ENCODE assay signal across 17 mouse cellular contexts in genomic region chr2:172305546-172305945, GRCm38 (mm10). TPM values are rescaled to one million over a fixed set of nuclear protein-coding genes. Genes with fewer than 3 reads are reported as not detected.
DNase-seq lines count a peak whose midpoint lies in the region; ATAC-seq and TF ChIP-seq lines count a peak whose summit lies in the region.
"Not testable (repeated sequence)": the region's sequence is repeated elsewhere in the genome, so short reads cannot be mapped to it uniquely, and the experiment has no call there.
"Had no signal": no experiment of that assay in that cellular context is flagged by ENCODE, and none has a peak within 500 bp of the region (broad histone marks: within the 10 kb centered on the region; RNA-seq: fewer than 3 reads in every experiment).

No protein-coding gene starts in this region.

- TF ChIP-seq EP300 in CH12.LX (IDR thresholded peaks at IDR 0.05; ENCODE audit: low read length) = not testable (repeated sequence)
- TF ChIP-seq EP300 in ES-Bruce4 (IDR thresholded peaks at IDR 0.05; ENCODE audit: insufficient read depth, low read depth, low read length) = peak; percentile 79; the same call in 1 of the 2 replicates

- not testable (repeated sequence) for H3K9me3 ChIP-seq in CH12.LX (replicated peaks; ENCODE audit: low read length); ES-Bruce4 (replicated peaks; ENCODE audit: control insufficient read depth, insufficient read depth, low read length, poor library complexity, severe bottlenecking); ES-E14 (ENCODE audit: control insufficient read depth, insufficient read depth, low read depth, low read length); neural tube, embryonic 11.5 days (ENCODE audit: control insufficient read depth, low read length)

- H3K27me3 ChIP-seq in CH12.LX (replicated peaks); ES-Bruce4 (ENCODE audit: control insufficient read depth, insufficient read depth, low read length, poor library complexity, severe bottlenecking); neural tube, embryonic 11.5 days (ENCODE audit: control insufficient read depth, insufficient read depth, low read length): not testable (repeated sequence)

- H3K4me3 ChIP-seq in CH12.LX (replicated peaks in 1 of 3; ENCODE audit: low read depth in 2 of 3, low read length in 2 of 3, poor library complexity in 1 of 3); ES-Bruce4 (ENCODE audit: low read depth, low read length); ES-E14 (ENCODE audit: insufficient read depth in 1 of 2, low read depth in 1 of 2, low read length in 2 of 2, poor library complexity in 1 of 2, severe bottlenecking in 1 of 2); neural tube, embryonic 11.5 days (ENCODE audit: low read depth, low read length): not testable (repeated sequence)

- H3K27ac ChIP-seq in CH12.LX (ENCODE audit: insufficient read depth, low read depth) (peak overlapping the region; percentile 61; the same call in 1 of the 2 replicates), ES-Bruce4 (ENCODE audit: insufficient read depth, low read length) (peak overlapping the region; percentile 12; the same call in 1 of the 2 replicates)
- not testable (repeated sequence) for H3K27ac ChIP-seq in ES-E14 (ENCODE audit: insufficient read depth, low read depth, low read length, poor library complexity, severe bottlenecking); neural tube, embryonic 11.5 days (ENCODE audit: low read depth, low read length)

- WGBS in neural tube, embryonic 11.5 days = 73% methylated on average over 7 of the region's 7 CpGs

- peaks cover 0 to 12% of the 10 kb centered on the region in 2 experiments for H3K36me3 ChIP-seq in CH12.LX (replicated peaks in 1 of 2; ENCODE audit: control insufficient read depth in 1 of 2, insufficient read depth in 1 of 2, low read length in 1 of 2)
- not testable (repeated sequence) for H3K36me3 ChIP-seq in ES-Bruce4 (ENCODE audit: control insufficient read depth, insufficient read depth, low read length, poor library complexity, severe bottlenecking); ES-E14 (ENCODE audit: control insufficient read depth, insufficient read depth, low read length, poor library complexity, severe bottlenecking); neural tube, embryonic 11.5 days (ENCODE audit: control insufficient read depth, insufficient read depth, low read length)

- not testable (repeated sequence) for H3K4me2 ChIP-seq in CH12.LX (ENCODE audit: insufficient read depth, low read depth, poor library complexity, severe bottlenecking); neural tube, embryonic 11.5 days (ENCODE audit: low read depth)

- H3K4me1 ChIP-seq in CH12.LX (ENCODE audit: control insufficient read depth in 1 of 2, insufficient read depth in 2 of 2) (peaks cover 16 to 28% of the 10 kb centered on the region in 2 experiments), ES-E14 (ENCODE audit: control insufficient read depth in 2 of 2, insufficient read depth in 2 of 2, low read length in 2 of 2, poor library complexity in 1 of 2) (peaks cover 9 to 21% of the 10 kb centered on the region in 2 experiments)
- H3K4me1 ChIP-seq in ES-Bruce4 (ENCODE audit: control insufficient read depth, insufficient read depth, low read length); neural tube, embryonic 11.5 days (ENCODE audit: control insufficient read depth, insufficient read depth, low read length): not testable (repeated sequence)

- H3K79me2 ChIP-seq in CH12.LX (replicated peaks; ENCODE audit: control insufficient read depth, extremely low read depth, insufficient read depth, poor library complexity, severe bottlenecking) = not testable (repeated sequence)

- TF ChIP-seq RAD21 in CH12.LX (IDR thresholded peaks at IDR 0.05; ENCODE audit: low read depth, low read length) = not testable (repeated sequence)

- not testable (repeated sequence) for H3K9ac ChIP-seq in CH12.LX (ENCODE audit: insufficient read depth, low read depth); ES-Bruce4 (ENCODE audit: low read depth, poor library complexity, severe bottlenecking); ES-E14 (ENCODE audit: insufficient read depth, low read depth, low read length, poor library complexity, severe bottlenecking); neural tube, embryonic 11.5 days (ENCODE audit: low read length)

- DNase-seq in CH12.LX (ENCODE audit: extremely low read depth) (peak; percentile 69), ES-E14 (ENCODE audit: low read depth, low spot score) (peak; percentile 41), ZHBTc4 (ENCODE audit: low read depth, low spot score) (peak; percentile 81)
- DNase-seq in neural tube, embryonic 11.5 days (ENCODE audit: low spot score) = peak; percentile 2

- TF ChIP-seq CTCF in CH12.LX (conservative IDR thresholded peaks at IDR 0.05 in 1 of 2, IDR thresholded peaks at IDR 0.05 in 1 of 2; ENCODE audit: low read depth in 2 of 2, low read length in 2 of 2); ES-Bruce4 (IDR thresholded peaks at IDR 0.05; ENCODE audit: low read depth, low read length): not testable (repeated sequence)

- not testable (repeated sequence) for TF ChIP-seq POLR2A in CH12.LX (IDR thresholded peaks at IDR 0.05; ENCODE audit: low read depth, low read length); ES-Bruce4 (IDR thresholded peaks at IDR 0.05; ENCODE audit: insufficient read depth, low read length)

- dilution Hi-C loops in CH12.LX (cut with MboI; ENCODE audit: extremely low pct_ligation_motif_present, extremely low pct_unique_long_range_greater_than_20kb, low sequenced_read_pairs) = not testable (repeated sequence)

- in situ Hi-C loops in CH12.LX (cut with MboI; ENCODE audit: low pct_ligation_motif_present, low pct_unique_long_range_greater_than_20kb, low sequenced_read_pairs); ES-E14 (cut with MboI; ENCODE audit: low sequenced_read_pairs in 2 of 2, unreplicated experiment in 2 of 2): not testable (repeated sequence)

- not testable (repeated sequence) for ATAC-seq in neural tube, embryonic 11.5 days (ENCODE audit: insufficient read depth, low FRiP score, low TSS enrichment)

RNA-seq across cellular contexts. Expression of gene Fam210b, which starts 39.8 kb away (rescaled TPM):
- total RNA-seq in CH12.LX (2012; rRNA removed) = 1.1 and 1.5 TPM in 2 replicates
- total RNA-seq in CH12.LX (2014; rRNA removed) = 0.58 and 0.68 TPM in 2 replicates
- 1.1 and 1.2 TPM in 2 replicates for polyA plus RNA-seq in CH12.LX (2012; ENCODE audit: insufficient read length, low read depth)
- polyA plus RNA-seq in ES-Bruce4 (2011; ENCODE audit: insufficient read depth, insufficient read length, low read depth, missing spikeins) = 5.7 and 6.9 TPM in 2 replicates
- total RNA-seq in ES-E14 (2012; rRNA removed) = 1.6 and 2.0 TPM in 2 replicates
- 36.7 and 42.2 TPM in 2 replicates for polyA plus RNA-seq in neural tube, embryonic 11.5 days (2014; fragmentation: Nextera tagmentation; extraction: Ambion mirVana)

RNA-seq across cellular contexts. Expression of gene Mc3r, which starts 57.3 kb away (rescaled TPM):
- total RNA-seq in CH12.LX (2012; rRNA removed) = not detected in 2 replicates
- not detected in 2 replicates for total RNA-seq in CH12.LX (2014; rRNA removed)
- not detected in 2 replicates for polyA plus RNA-seq in CH12.LX (2012; ENCODE audit: insufficient read length, low read depth)
- not detected in 2 replicates for polyA plus RNA-seq in ES-Bruce4 (2011; ENCODE audit: insufficient read depth, insufficient read length, low read depth, missing spikeins)
- total RNA-seq in ES-E14 (2012; rRNA removed) = not detected in 2 replicates
- not detected in 2 replicates for polyA plus RNA-seq in neural tube, embryonic 11.5 days (2014; fragmentation: Nextera tagmentation; extraction: Ambion mirVana)
- total RNA-seq: adrenal gland, adult 2 months; adrenal gland, postnatal 10 days; adrenal gland, postnatal 25 days; adrenal gland, postnatal 4 days; common myeloid progenitor, adult 5-6 weeks had no signal
- polyA plus RNA-seq: CD4-positive, CD25-positive, alpha-beta regulatory T cell, adult 4 months; embryonic facial prominence, embryonic 11.5 days; embryonic facial prominence, embryonic 13.5 days; embryonic facial prominence, embryonic 15.5 days; erythroblast, embryonic 14.5 days; forebrain, embryonic 10.5 days; forebrain, embryonic 12.5 days had no signal

Comparison
In these comparisons a context has a peak if more than half of its experiments do, and no peak if none do; other contexts are left out.
1. DNase-seq: peak in every context shown above with its lines; median percentile 81 in ZHBTc4; 69 in CH12.LX; 41 in ES-E14; 2 in neural tube, embryonic 11.5 days.